ENCODE assay signal across 1 mouse cellular context in the genomic region with DNA sequence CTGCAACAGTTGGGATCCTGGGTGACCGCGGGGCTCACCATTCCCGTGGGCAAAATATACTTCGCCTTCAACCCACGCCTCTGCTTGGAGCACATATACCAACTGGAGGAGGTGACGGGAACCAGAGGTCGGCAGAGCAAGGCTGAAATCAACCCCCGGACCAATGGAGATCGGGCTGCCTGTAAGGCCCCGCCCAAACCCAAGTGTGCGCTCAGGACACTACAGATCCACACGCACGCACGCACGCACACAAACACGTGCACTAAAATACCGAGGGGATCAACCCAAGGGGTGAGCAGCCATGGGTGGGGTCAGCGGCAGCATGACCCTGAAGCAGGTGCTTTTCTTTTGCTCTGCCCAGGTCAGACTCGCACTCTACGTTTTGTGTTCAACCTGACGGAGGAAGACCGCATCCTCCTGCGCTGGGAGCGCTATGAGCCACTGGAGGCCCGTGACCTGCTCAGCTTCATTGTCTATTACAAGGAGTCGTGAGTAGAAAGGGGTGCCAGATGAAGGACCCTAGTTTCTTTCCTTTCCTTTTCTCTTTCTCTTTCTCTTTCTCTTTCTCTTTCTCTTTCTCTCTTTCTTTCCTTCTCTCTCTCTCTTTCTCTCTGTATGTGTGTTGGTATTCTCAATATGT.
TF ChIP-seq lines count a peak whose summit lies in the region.

No protein-coding gene starts in this region.

TF ChIP-seq in MEL, 35 proteins besides CTCF, POLR2A, EP300 and RAD21 (continued from another document):
- TF ChIP-seq NRF1 (IDR thresholded peaks at IDR 0.05; ENCODE audit: insufficient read depth, low read depth, low read length, poor library complexity, severe bottlenecking) (peak; percentile 33; the same call in 1 of the 2 replicates), MYC (IDR thresholded peaks at IDR 0.05; ENCODE audit: low read depth, low read length) (peak; percentile 81), MXI1 (IDR thresholded peaks at IDR 0.05; ENCODE audit: low read depth, low read length) (peak; percentile 93), RCOR1 (IDR thresholded peaks at IDR 0.05; ENCODE audit: low read depth, low read length) (no peak), UBTF (IDR thresholded peaks at IDR 0.05; ENCODE audit: borderline replicate concordance, insufficient read depth, low read depth, low read length) (0 out of 2 replicates have a peak, but pooled peaks have one; percentile 30), ZC3H11A (IDR thresholded peaks at IDR 0.05; ENCODE audit: low read depth, low read length) (no peak)
TF ChIP-seq in MEL: peak in this region for 7.
